Mouse (Mus musculus) forebrain, postnatal 0 days (tissue): ENCODE measurements at regions not wholly inside any gene's neighbourhood (a gene's known extent, or its start where the extent isn't known, plus 50 kb on each side); places are given as distances from the start of the nearest gene placed in this dataset.

ENCODE experiments used
- ATAC-seq: fragments of 200-750 bp; cut with Nextera tagmentation; 2 replicates; pipeline ENCODE4 v1.8.0; 2017; ENCODE audit warnings: mild to moderate bottlenecking, moderate library complexity
- DNase-seq: peaks from one replicate; pipeline ENCODE4 v3.0.0-alpha.2; 2015
- H3K27ac ChIP-seq: fragments of 300-500 bp; sonication (generic); 2 replicates; pipeline ENCODE4 v1.5.1; 2014; ENCODE audit warnings: low read depth, mild to moderate bottlenecking, antibody characterized with exemption, low read length, moderate library complexity, mixed read lengths
- H3K27me3 ChIP-seq: fragments of 300-500 bp; sonication (generic); 2 replicates; pipeline ENCODE4 v1.6.1; 2014; ENCODE audit warnings: mild to moderate bottlenecking, low read length, mixed read lengths; ENCODE audit not compliant: insufficient read depth
- H3K36me3 ChIP-seq: fragments of 300-500 bp; sonication (generic); 2 replicates; pipeline ENCODE4 v1.6.1; 2014; ENCODE audit warnings: mild to moderate bottlenecking, moderate library complexity; ENCODE audit not compliant: insufficient read depth
- H3K4me1 ChIP-seq: fragments of 300-500 bp; sonication (generic); 2 replicates; pipeline ENCODE4 v1.6.1; 2014; ENCODE audit warnings: antibody characterized with exemption; ENCODE audit not compliant: insufficient read depth
- H3K4me2 ChIP-seq: fragments of 300-500 bp; sonication (generic); 2 replicates; pipeline ENCODE4 v1.6.1; 2014; ENCODE audit warnings: low read depth, mild to moderate bottlenecking, moderate library complexity
- H3K4me3 ChIP-seq: fragments of 300-500 bp; sonication (generic); 2 replicates; pipeline ENCODE4 v1.5.1; 2014; ENCODE audit warnings: low read depth, low read length, mixed read lengths
- H3K9ac ChIP-seq: fragments of 300-500 bp; sonication (generic); 2 replicates; pipeline ENCODE4 v1.6.1; 2014; ENCODE audit warnings: mild to moderate bottlenecking
- H3K9me3 ChIP-seq: fragments of 300-500 bp; sonication (generic); 2 replicates; pipeline ENCODE4 v1.6.1; 2016; ENCODE audit warnings: low read length
- CTCF ChIP-seq: sonication (generic); IDR thresholded peaks from 2 replicates; pipeline ENCODE4 v1.5.1; 2016; ENCODE audit warnings: antibody characterized with exemption, control low read depth, low read depth
- WGBS: fragments of 180-500 bp; shearing (Covaris S2); extraction: QIAGEN DNeasy Blood & Tissue Kit; methylation state at CpG from one replicate; pipeline ENCODE4 v1.1.7; 2014; 5-methylcytosine and 5-hydroxymethylcytosine counted together

GRCm38 (mm10) chr7:117021716-117022115, 359.1 kb upstream of the Xylt1 start:
- no peaks in the 10 kb centered on the region for H3K36me3 ChIP-seq
- no peak for TF ChIP-seq CTCF
- no peaks in the 10 kb centered on the region for H3K27me3 ChIP-seq
- 59% methylated on average over 4 of the region's 4 CpGs for WGBS
- ATAC-seq (no peak), DNase-seq (no peak)
- H3K9ac ChIP-seq, result no peak overlapping the region
- H3K4me1 ChIP-seq, result no peaks in the 10 kb centered on the region
- H3K4me2 ChIP-seq, result no peak overlapping the region
- H3K9me3 ChIP-seq, result no peaks in the 10 kb centered on the region
- H3K27ac ChIP-seq, result no peak overlapping the region
- H3K4me3 ChIP-seq, result no peak overlapping the region

GRCm38 (mm10) chr7:117044926-117045325, 335.9 kb upstream of the Xylt1 start:
- WGBS, result 79% methylated on average over 9 of the region's 9 CpGs
- H3K27me3 ChIP-seq, result no peaks in the 10 kb centered on the region
- no peaks in the 10 kb centered on the region for H3K36me3 ChIP-seq
- no peaks in the 10 kb centered on the region for H3K4me1 ChIP-seq
- H3K4me2 ChIP-seq, result no peak overlapping the region
- H3K9ac ChIP-seq, result no peak overlapping the region
- DNase-seq (peak; percentile 12), ATAC-seq (no peak)
- no peaks in the 10 kb centered on the region for H3K9me3 ChIP-seq
- H3K27ac ChIP-seq, result no peak overlapping the region
- TF ChIP-seq CTCF, result no peak
- H3K4me3 ChIP-seq, result no peak overlapping the region

DNA sequence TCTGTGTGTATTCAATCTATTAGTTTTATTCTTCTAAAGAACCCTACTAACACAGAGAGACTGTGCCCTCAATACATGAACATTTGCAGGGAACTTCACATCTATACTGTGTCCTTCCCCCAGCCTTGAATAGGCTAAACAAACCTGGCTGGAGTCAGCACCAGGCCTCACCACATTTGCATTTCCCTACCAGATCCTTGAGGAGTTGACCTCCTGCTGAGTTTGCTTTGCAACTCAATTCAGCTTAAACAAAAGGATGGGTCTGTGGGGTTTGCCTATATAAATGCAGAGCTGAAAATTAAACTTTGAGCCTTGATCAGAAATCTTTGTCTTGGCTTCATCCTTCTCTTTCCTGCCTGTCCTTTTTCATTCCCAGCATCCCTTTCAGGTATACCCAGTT, 331.5 kb upstream of the Xylt1 start:
- no peak for ATAC-seq
- no peaks in the 10 kb centered on the region for H3K36me3 ChIP-seq
- H3K4me2 ChIP-seq, result no peak overlapping the region

GRCm38 (mm10) chr7:117065771-117066170, 315.0 kb upstream of the Xylt1 start:
- no peaks in the 10 kb centered on the region for H3K9me3 ChIP-seq
- 59% methylated on average over 2 of the region's 2 CpGs for WGBS
- TF ChIP-seq CTCF, result no peak
- H3K27me3 ChIP-seq, result no peaks in the 10 kb centered on the region
- no peak for ATAC-seq
- no peak overlapping the region for H3K4me2 ChIP-seq
- H3K4me1 ChIP-seq, result no peaks in the 10 kb centered on the region
- no peak overlapping the region for H3K4me3 ChIP-seq
- no peaks in the 10 kb centered on the region for H3K36me3 ChIP-seq
- H3K9ac ChIP-seq, result no peak overlapping the region
- DNase-seq, result no peak
- no peak overlapping the region for H3K27ac ChIP-seq

More for the DNA sequence above, 331.5 kb upstream of the Xylt1 start:
- DNase-seq, result no peak
- H3K4me1 ChIP-seq, result no peaks in the 10 kb centered on the region
- no peaks in the 10 kb centered on the region for H3K27me3 ChIP-seq
- H3K27ac ChIP-seq, result no peak overlapping the region
- no peaks in the 10 kb centered on the region for H3K9me3 ChIP-seq
- no peak overlapping the region for H3K9ac ChIP-seq
- H3K4me3 ChIP-seq, result no peak overlapping the region
- no peak for TF ChIP-seq CTCF

- Histone ChIP-seq H3K9ac (no peak overlapping the region), H3K36me3 (no peaks in the 10 kb centered on the region), H3K4me2 (no peak overlapping the region), H3K27me3 (no peaks in the 10 kb centered on the region), H3K4me1 (no peaks in the 10 kb centered on the region), H3K27ac (no peak overlapping the region), H3K9me3 (no peaks in the 10 kb centered on the region), H3K4me3 (no peak overlapping the region)
- no peak for TF ChIP-seq CTCF
- DNase-seq (no peak), ATAC-seq (no peak)
- WGBS, result 68% methylated on average over 6 of the region's 6 CpGs
These were observed 289.7 kb upstream of the Xylt1 start for GRCm38 (mm10) chr7:117090911-117091550.

- ATAC-seq (no peak), DNase-seq (no peak)
- 91% methylated on average over 4 of the region's 4 CpGs for WGBS
These were observed 287.9 kb upstream of the Xylt1 start for GRCm38 (mm10) chr7:117092860-117093259.

GRCm38 (mm10) chr7:117097618-117098017, 283.2 kb upstream of the Xylt1 start:
- TF ChIP-seq CTCF, result no peak
- Histone ChIP-seq H3K4me1 (no peaks in the 10 kb centered on the region), H3K27ac (no peak overlapping the region), H3K27me3 (no peaks in the 10 kb centered on the region), H3K9ac (no peak overlapping the region), H3K9me3 (no peaks in the 10 kb centered on the region), H3K4me3 (no peak overlapping the region), H3K4me2 (no peak overlapping the region), H3K36me3 (no peaks in the 10 kb centered on the region)
- WGBS, result 80% methylated on average over 3 of the region's 3 CpGs
- no peak for ATAC-seq
- no peak for DNase-seq

More at GRCm38 (mm10) chr7:117092860-117093259, 287.9 kb upstream of the Xylt1 start:
- Histone ChIP-seq H3K4me3 (no peak overlapping the region), H3K9ac (no peak overlapping the region), H3K4me2 (no peak overlapping the region), H3K9me3 (no peaks in the 10 kb centered on the region), H3K36me3 (no peaks in the 10 kb centered on the region), H3K4me1 (no peaks in the 10 kb centered on the region), H3K27me3 (no peaks in the 10 kb centered on the region), H3K27ac (no peak overlapping the region)
- no peak for TF ChIP-seq CTCF

DNA sequence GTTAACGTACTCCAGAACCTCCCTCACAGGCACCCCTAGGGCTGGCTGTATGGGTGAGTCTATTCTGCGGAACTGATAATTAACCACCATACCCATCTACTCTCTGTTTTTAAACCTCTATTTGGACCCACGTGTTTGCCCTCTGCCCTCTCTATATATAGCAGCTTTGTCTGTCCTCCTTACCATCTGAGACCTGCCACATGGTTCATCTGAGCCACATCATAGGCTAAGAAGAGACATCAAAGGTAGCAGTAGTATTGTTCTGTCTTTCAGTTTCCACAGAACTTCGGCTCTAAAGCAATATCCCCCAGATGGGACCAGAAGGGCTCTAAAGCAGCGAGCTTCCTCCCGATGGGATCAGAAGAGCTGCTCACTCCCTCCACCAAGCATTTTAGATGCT, 281.7 kb upstream of the Xylt1 start:
- DNase-seq, result no peak
- WGBS, result 74% methylated on average over 6 of the region's 6 CpGs
- Histone ChIP-seq H3K27ac (no peak overlapping the region), H3K4me3 (no peak overlapping the region), H3K36me3 (no peaks in the 10 kb centered on the region), H3K4me1 (no peaks in the 10 kb centered on the region), H3K4me2 (no peak overlapping the region), H3K9me3 (no peaks in the 10 kb centered on the region), H3K9ac (no peak overlapping the region), H3K27me3 (no peaks in the 10 kb centered on the region)
- no peak for TF ChIP-seq CTCF
- ATAC-seq, result no peak
